Mouse (Mus musculus) left cerebral cortex, adult 8-10 months (tissue): ENCODE data around the gene Tnfsf8. TPM values are rescaled to one million over a fixed set of nuclear protein-coding genes. Genes with fewer than 3 reads are reported as not detected.

Experiments used
- DNase-seq, 2 experiments: peaks; one replicate each; pipeline ENCODE4 v3.0.0; 2022; ENCODE audit warnings: low spot score in 2 of 2
- total RNA-seq, 4 experiments: library from RNA; stranded (reverse); gene quantifications; 2 replicates each; pipeline ENCODE4 v1.2.4; 2022

Tnfsf8 gene
- total RNA-seq, 4 experiments from 2014 or later, result 0.30 to 0.53 TPM; not detected in 2

DNA sequence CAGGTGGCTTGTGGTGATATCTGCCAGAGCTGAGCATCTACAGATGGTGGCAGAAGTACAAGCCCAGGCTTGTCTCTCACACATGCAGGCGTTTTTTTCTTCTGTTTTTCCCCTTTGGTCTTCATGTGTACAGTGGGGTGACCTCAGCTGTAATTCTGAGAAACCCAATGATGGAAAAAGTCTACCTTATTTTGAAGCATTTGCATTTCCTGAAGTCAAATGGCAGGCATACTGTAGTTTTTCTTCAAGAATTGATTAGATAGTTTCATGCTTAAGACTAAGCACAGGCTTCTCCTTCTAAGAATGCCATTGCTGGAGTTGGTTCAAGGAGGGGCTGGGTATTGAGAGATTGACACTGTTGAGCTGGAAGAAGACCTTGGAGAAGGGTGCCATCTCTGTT lies 18.9 kb downstream of the Tnfsf8 start:
- no peak for DNase-seq

DNA sequence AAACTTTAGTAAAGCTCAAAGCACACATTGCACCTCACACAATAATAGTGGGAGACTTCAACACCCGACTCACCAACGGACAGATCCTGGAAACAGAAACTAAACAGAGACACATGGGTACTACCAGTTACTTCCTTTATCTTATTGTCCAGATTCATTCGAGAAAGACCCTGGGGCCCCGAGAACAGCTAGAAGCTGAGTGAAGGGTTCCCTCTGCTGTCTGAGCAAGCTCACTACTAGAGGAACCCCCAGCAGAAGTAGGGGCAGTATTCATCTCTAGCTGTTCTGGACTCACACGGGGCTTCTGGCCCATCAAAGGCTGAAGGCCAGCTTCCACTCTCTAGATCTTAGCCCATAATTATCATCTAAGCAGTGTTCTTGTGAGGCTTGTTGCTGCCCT lies 20.7 kb downstream of the Tnfsf8 start:
- no peak for DNase-seq

DNA sequence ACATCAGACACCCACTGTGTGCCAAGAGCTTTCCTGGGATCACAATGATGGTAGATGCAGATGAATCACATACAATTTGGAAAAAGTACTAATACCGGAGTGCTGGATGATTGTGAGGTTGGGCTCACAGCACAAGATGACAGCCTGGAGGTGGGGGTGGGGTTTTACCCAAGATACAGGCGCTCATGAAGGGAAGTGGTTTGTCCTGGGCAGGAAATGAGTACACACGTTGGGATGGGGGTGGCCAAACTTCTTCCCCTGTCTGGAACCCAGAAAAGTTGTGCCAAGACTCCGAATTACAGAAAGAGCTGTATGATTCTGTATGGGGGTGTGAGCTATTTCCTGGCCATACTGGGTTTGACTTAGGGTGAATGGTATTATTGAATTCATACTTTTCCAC lies 38.0 kb downstream of the Tnfsf8 start:
- DNase-seq, result no peak

DNA sequence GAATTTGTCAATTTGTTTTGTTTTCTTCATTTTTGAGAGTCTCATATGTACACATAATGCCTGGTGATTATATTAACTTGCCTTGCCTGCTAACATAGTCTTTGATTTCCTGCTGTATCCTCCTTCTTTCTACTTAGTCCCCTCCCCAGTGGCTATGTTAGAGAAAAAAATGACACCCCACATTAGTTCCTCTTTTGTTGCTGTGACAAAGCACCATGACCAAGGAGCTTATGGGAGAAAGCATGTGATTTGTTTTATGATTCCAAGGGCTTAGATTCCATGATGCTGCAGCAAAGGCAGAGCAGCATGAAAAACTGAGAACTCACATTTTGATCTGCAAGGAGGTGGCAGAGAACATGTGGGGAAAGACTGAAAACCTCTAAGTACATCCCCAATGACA lies 43.6 kb downstream of the Tnfsf8 start:
- no peak for DNase-seq

DNA sequence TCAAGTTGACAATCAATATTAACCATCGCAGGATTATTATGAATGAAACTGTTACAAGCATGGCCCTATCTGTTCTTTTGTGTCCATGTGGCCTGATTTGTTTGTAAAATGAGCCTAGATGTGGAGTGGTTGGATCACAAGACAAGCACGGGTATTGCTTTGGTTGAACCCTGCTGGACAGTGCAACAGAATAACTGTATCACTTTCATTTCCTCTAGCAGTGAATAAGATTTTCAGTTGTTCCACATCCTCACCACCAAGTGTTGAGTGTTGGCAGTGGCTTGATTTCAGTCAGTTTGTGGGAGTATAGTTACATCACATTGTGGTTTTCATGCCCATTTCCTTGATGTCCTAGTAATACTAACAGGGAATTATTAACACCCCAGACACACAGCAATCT lies 45.5 kb downstream of the Tnfsf8 start:
- DNase-seq, result no peak

DNA sequence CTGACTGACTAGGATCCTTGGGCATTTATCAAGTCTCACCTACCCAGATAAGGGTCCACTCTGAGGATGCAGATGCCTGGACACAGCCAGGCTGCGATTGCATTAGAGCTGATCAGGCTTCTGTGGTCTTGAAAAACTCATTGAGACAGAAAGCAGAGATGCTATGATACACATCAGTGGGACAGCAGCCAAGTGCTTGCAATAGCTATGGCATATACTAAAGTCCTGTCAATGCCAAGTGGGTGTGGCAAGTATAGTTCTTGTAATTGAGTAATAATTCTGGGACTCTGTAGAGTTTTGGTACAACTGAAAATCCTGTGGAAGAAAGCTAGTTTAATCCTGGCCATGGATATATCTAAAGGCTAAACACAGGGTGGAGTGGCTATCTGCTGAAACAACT lies 63.1 kb downstream of the Tnfsf8 start:
- no peak for DNase-seq

DNA sequence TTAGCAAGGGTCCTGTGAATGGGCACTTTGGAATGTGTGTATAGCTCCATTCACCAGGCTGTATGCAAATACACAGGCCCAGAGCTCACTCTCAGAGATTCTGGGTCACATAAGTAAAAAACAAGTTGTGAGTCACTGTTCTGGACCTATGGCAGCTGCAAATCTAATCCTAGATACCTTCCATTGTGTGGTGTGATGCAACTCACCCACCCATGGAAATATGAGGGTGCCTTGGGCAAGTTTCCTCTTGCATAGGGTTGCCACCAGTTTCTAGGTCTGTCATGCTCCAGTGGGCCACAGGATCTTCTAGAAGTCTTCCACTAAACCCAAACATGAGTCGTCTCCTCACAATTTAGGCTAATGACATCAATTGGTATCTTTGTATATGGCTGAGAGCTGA lies 64.6 kb downstream of the Tnfsf8 start:
- DNase-seq, result no peak

DNA sequence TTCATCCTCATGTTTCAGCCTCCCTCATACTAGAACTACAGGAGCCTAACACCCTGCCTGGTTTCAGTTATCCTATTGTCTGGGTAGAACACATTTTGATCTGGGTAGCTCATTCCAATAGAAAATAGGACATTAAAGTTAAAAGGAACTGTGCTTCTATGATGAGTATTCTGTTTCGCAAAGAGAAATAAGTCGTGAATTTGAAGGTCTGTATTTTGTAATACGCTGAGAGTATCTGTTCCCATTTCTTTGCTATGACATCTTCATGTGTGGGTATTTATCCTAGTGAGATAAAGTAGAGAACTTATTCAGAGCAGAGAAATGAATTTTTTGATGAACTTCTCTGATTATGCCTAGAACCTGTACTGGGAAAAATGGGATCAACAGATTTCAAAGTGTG lies 68.8 kb downstream of the Tnfsf8 start:
- DNase-seq, result no peak

DNA sequence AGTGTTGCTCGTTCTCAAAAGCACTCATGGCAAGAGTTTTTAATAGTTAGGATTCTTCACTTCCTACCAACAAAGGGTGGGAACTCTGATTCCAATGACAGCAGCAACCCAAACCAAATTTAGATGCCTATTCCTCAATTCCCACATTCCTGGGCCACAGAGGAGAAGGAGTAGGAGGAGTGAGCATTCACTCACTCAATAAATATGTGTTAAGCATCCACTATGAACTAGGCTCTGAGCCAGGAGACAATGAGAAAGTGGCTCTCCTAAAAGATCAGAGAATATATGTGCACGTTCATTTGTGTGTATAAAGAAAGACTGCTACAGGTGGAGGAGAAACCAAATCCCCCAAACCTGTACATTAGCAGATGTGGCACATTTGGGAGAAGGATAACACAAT lies 75.7 kb downstream of the Tnfsf8 start:
- DNase-seq, result no peak

DNA sequence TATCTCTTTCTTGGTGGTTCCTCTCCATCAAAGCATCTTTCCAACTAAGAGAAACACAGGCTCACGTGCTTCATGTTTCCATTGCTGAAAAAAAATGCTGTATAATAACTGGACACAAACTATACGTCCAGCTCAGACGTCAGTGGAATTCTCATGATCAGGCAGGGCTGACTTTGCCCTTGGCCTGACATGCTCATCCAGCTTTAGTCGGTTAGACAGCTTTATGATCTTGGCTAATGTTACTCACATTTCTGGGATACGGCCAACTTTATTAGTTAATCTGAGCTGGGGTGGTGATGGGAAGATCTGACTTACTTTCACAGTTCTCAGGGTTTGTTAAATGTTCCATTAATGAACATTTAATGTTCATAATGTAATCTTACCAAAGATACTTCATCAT lies 77.3 kb downstream of the Tnfsf8 start:
- DNase-seq, result no peak

DNA sequence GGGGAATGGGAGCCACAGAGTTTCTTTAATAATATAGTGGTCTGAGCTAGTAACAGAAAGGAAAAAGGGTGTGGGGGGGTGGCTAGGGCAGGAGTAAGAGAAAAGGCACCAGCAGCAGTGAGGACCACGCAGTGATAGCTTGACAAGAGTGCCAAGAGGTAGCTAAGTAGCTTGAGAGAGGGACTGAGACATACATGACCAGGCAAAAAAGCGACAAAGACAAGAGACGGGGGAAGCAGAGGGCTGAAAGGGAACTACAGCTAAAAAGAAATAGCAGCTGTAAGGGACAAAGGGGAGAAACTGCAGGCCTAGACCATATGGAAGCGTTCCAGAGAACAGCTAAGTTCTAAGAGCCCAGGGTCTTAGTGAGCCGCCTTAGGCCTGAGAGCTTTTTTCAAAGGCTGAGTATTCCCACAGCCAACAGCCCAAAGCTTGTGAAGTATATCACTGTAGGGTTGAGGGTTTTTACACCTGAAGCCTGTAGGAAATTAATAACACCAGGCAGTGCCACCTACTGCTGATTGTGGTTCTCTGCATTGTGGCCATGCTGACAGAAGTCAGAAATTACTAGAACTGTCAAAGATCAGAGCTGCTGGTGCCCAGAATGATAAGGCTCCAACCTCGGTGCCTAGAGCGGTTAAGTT lies 78.1 kb downstream of the Tnfsf8 start:
- no peak for DNase-seq

Other genes with a start within 250 kb of the Tnfsf8 start
- gene Tex48, start 238.9 kb downstream of the Tnfsf8 start, total RNA-seq, result not detected
- not detected for gene Gm11214, start 198.0 kb downstream of the Tnfsf8 start, total RNA-seq
- gene Tnfsf15, start 116.2 kb downstream of the Tnfsf8 start, total RNA-seq, result under 1 TPM in 1 of 4 experiments, not detected in 3; 0.25 TPM
- 1 to 10 TPM; 1.9 to 3.2 (median 2.1) TPM for gene Tnc, start 185.7 kb upstream of the Tnfsf8 start, total RNA-seq